Mouse (Mus musculus): ENCODE results near the gene Ddr2.

The Ddr2 gene

DNA sequence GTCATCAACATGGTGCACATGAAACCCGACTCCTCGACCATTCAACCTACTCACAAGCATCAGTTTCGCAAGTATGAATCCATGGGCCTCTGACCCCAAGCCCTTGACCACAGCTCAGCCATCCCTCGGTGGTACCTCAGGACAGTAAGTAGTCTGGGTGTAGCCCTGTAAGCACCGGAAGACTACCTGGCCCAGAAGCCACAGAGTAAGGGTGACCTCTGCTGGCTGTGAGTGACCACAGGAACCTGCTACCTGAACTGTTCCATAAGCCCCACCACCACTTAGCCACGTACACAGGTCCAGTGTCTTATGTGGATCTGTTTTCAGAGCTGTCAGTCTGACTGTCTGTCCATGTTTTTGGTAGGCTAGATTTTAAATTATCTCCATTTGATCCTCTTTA, 162.9 kb downstream of the Ddr2 start:
- WGBS, result 90% methylated on average over 6 of the region's 6 CpGs

DNA sequence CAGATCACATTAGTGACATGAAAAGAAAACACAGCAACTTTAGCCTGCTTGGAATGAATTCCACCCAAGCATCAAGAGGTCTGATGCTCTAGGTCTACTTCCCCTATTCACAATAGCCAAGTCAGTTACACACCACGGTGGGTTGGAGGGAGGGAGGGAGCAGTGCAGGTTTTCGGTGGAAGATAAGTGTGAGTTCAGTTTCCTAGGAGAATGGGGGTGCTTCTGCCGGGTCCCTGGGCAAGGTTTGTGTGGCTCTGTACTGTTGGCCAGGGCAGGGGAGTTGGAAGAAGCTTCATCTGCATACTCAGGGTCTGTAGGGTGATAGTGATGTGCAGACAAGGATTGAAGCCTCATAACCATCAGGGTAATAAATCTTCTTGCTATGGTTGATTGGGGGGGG, 164.6 kb downstream of the Ddr2 start:
- 84% methylated on average over 3 of the region's 3 CpGs for WGBS

DNA sequence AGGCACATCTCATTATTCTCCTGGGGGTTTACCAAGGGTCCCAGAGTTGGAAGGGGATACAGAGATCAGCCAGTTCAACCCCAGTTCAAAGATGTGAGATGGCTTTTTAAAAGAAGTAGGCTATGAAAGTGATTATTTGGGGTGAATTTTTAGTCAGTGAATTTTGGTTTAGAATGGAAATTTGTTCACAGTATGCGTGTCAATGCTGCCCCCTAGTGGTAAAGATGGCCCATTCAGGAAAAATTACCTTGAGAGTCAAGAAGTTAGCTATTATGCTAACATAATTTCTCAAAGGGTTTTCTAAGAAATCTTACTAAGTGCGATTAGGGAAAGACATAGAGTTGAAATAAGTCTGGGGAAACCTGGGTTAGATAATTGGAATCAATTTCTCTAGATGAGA, 171.2 kb downstream of the Ddr2 start:
- WGBS, result 8% methylated on average over 2 of the region's 2 CpGs

DNA sequence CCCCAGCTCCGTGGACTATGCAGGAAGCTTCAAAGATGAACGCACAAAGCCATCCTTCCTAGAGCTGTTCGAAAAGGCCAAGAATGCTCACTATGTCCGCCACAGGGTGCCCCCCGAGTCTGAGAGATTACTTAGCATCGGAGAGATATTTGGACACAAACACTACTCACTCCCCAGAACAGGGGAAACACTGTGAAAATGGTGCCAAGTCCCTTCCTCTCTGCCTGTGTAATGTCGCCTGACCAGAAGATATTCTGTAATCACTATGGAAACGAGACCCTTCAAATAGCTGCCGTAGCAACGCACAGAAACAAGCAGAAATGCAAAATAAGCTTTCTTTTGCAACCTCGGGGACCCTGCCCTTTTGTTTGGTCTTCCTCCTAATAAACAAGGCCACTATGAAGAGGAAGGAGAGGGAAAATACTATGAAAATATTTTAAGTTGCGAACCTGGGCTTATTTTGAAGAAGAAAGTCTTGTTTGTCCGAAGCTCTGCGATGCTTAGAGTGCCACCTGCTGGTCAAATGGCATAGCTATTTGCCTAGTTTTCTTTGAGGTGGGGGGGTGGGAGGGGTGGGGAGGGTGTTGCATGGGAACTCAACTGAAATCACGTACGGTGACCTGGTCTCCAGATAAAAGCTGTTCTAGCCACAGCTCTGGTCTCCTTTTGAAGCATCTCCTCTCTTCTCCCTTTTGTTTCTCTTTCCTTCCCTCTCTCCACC, 176.4 kb downstream of the Ddr2 start:
- 9% methylated on average over 16 of the region's 16 CpGs for WGBS

- WGBS, result 58% methylated on average over 7 of the region's 7 CpGs
Measured at GRCm38 (mm10) chr1:169932122-169932746, 178.3 kb downstream of the Ddr2 start.

- WGBS, result 68% methylated on average over 7 of the region's 7 CpGs
Measured at GRCm38 (mm10) chr1:169931698-169932097, 178.9 kb downstream of the Ddr2 start.

- WGBS, result 27% methylated on average over 12 of the region's 12 CpGs
Measured at GRCm38 (mm10) chr1:169928454-169928971, 182.0 kb downstream of the Ddr2 start, which contains the start of gene Ccdc190. Ccdc190 (plus strand) TSS chr1:169928648.

- WGBS, result 60% methylated on average over 8 of the region's 8 CpGs
Measured at GRCm38 (mm10) chr1:169927753-169928369, 182.7 kb downstream of the Ddr2 start.

GRCm38 (mm10) chr1:169924567-169924966, 186.0 kb downstream of the Ddr2 start:
- WGBS, result 47% methylated on average over 2 of the region's 2 CpGs

Data from cerebral cortex, adult 2 months (tissue).